Mouse (Mus musculus): ENCODE results near the gene Mapk8ip3. TPM values are rescaled to one million over a fixed set of nuclear protein-coding genes. Genes with fewer than 3 reads are reported as not detected.

Mapk8ip3 gene
- total and polyA plus RNA-seq, 2 experiments from 2014 or later = 62.0 to 177 TPM

GRCm38 (mm10) chr17:24893276-24893675 is 43.5 kb downstream of the Mapk8ip3 start:
- no peak for DNase-seq (ENCODE audit: low spot score)
- peaks cover 27% of the 10 kb centered on the region for H3K36me3 ChIP-seq (ENCODE audit: insufficient read depth, low read length)
- H3K4me3 ChIP-seq (ENCODE audit: low read length) = no peak overlapping the region
- H3K9me3 ChIP-seq (ENCODE audit: low read length) = no peaks in the 10 kb centered on the region
- H3K4me2 ChIP-seq (ENCODE audit: low read depth, low read length) = no peak overlapping the region
- no peak overlapping the region for H3K27ac ChIP-seq
- peaks cover 19% of the 10 kb centered on the region for H3K4me1 ChIP-seq (ENCODE audit: insufficient read depth, low read length)
- H3K9ac ChIP-seq (replicated peaks; ENCODE audit: low read length) = no peak overlapping the region
- TF ChIP-seq CTCF (IDR thresholded peaks at IDR 0.05; ENCODE audit: low read depth) = no peak
- H3K27me3 ChIP-seq (ENCODE audit: insufficient read depth, low read length) = no peaks in the 10 kb centered on the region
- WGBS = 98% methylated on average over 2 of the region's 2 CpGs
- ATAC-seq = no peak

- Histone ChIP-seq H3K36me3 (ENCODE audit: insufficient read depth, low read length) (peaks cover 23% of the 10 kb centered on the region), H3K4me1 (ENCODE audit: insufficient read depth, low read length) (peaks cover 22% of the 10 kb centered on the region), H3K9me3 (ENCODE audit: low read length) (no peaks in the 10 kb centered on the region), H3K27ac (no peak overlapping the region), H3K4me2 (ENCODE audit: low read depth, low read length) (no peak overlapping the region), H3K4me3 (ENCODE audit: low read length) (no peak overlapping the region), H3K27me3 (ENCODE audit: insufficient read depth, low read length) (no peaks in the 10 kb centered on the region), H3K9ac (replicated peaks; ENCODE audit: low read length) (no peak overlapping the region)
- DNase-seq (ENCODE audit: low spot score) (no peak), ATAC-seq (no peak)
- 73% methylated on average over 12 of the region's 12 CpGs for WGBS
- TF ChIP-seq CTCF (IDR thresholded peaks at IDR 0.05; ENCODE audit: low read depth) = no peak
These were observed 44.0 kb downstream of the Mapk8ip3 start for GRCm38 (mm10) chr17:24892785-24893184.

- ATAC-seq (no peak), DNase-seq (ENCODE audit: low spot score) (no peak)
- WGBS = 79% methylated on average over 13 of the region's 13 CpGs
- no peaks in the 10 kb centered on the region for H3K9me3 ChIP-seq (ENCODE audit: low read length)
- no peak overlapping the region for H3K4me2 ChIP-seq (ENCODE audit: low read depth, low read length)
- no peaks in the 10 kb centered on the region for H3K27me3 ChIP-seq (ENCODE audit: insufficient read depth, low read length)
- no peak for TF ChIP-seq CTCF (IDR thresholded peaks at IDR 0.05; ENCODE audit: low read depth)
- no peak overlapping the region for H3K27ac ChIP-seq
- no peak overlapping the region for H3K4me3 ChIP-seq (ENCODE audit: low read length)
- peaks cover 23% of the 10 kb centered on the region for H3K36me3 ChIP-seq (ENCODE audit: insufficient read depth, low read length)
- H3K4me1 ChIP-seq (ENCODE audit: insufficient read depth, low read length) = peaks cover 20% of the 10 kb centered on the region
- no peak overlapping the region for H3K9ac ChIP-seq (replicated peaks; ENCODE audit: low read length)
These were observed 45.5 kb downstream of the Mapk8ip3 start for GRCm38 (mm10) chr17:24891321-24891720.

GRCm38 (mm10) chr17:24890151-24891092 is 46.4 kb downstream of the Mapk8ip3 start:
- H3K27ac ChIP-seq = no peak overlapping the region
- no peak for ATAC-seq
- H3K4me2 ChIP-seq (ENCODE audit: low read depth, low read length) = no peak overlapping the region
- 85% methylated on average over 19 of the region's 19 CpGs for WGBS
- H3K4me3 ChIP-seq (ENCODE audit: low read length) = no peak overlapping the region
- H3K4me1 ChIP-seq (ENCODE audit: insufficient read depth, low read length) = peaks cover 23% of the 10 kb centered on the region
- H3K36me3 ChIP-seq (ENCODE audit: insufficient read depth, low read length) = peaks cover 23% of the 10 kb centered on the region
- DNase-seq (ENCODE audit: low spot score) = no peak
- no peaks in the 10 kb centered on the region for H3K27me3 ChIP-seq (ENCODE audit: insufficient read depth, low read length)
- H3K9me3 ChIP-seq (ENCODE audit: low read length) = no peaks in the 10 kb centered on the region
- no peak overlapping the region for H3K9ac ChIP-seq (replicated peaks; ENCODE audit: low read length)
- no peak for TF ChIP-seq CTCF (IDR thresholded peaks at IDR 0.05; ENCODE audit: low read depth)

GRCm38 (mm10) chr17:24888862-24889261 is 47.9 kb downstream of the Mapk8ip3 start:
- no peak for ATAC-seq
- WGBS = 86% methylated on average over 3 of the region's 3 CpGs
- no peak for TF ChIP-seq CTCF (IDR thresholded peaks at IDR 0.05; ENCODE audit: low read depth)
- H3K9me3 ChIP-seq (ENCODE audit: low read length) = no peaks in the 10 kb centered on the region
- no peak overlapping the region for H3K4me3 ChIP-seq (ENCODE audit: low read length)
- no peak overlapping the region for H3K27ac ChIP-seq
- peaks cover 19% of the 10 kb centered on the region for H3K4me1 ChIP-seq (ENCODE audit: insufficient read depth, low read length)
- no peaks in the 10 kb centered on the region for H3K27me3 ChIP-seq (ENCODE audit: insufficient read depth, low read length)
- no peak for DNase-seq (ENCODE audit: low spot score)
- H3K36me3 ChIP-seq (ENCODE audit: insufficient read depth, low read length) = peaks cover 23% of the 10 kb centered on the region
- H3K4me2 ChIP-seq (ENCODE audit: low read depth, low read length) = no peak overlapping the region
- no peak overlapping the region for H3K9ac ChIP-seq (replicated peaks; ENCODE audit: low read length)

- Histone ChIP-seq H3K27me3 (ENCODE audit: insufficient read depth, low read length) (no peaks in the 10 kb centered on the region), H3K36me3 (ENCODE audit: insufficient read depth, low read length) (peaks cover 21% of the 10 kb centered on the region), H3K9me3 (ENCODE audit: low read length) (no peaks in the 10 kb centered on the region), H3K27ac (peak overlapping the region; percentile 88), H3K4me3 (ENCODE audit: low read length) (peak overlapping the region; percentile 84), H3K9ac (replicated peaks; ENCODE audit: low read length) (peak overlapping the region; percentile 87), H3K4me1 (ENCODE audit: insufficient read depth, low read length) (peaks cover 16% of the 10 kb centered on the region), H3K4me2 (ENCODE audit: low read depth, low read length) (peak overlapping the region; percentile 65)
- WGBS = 63% methylated on average over 18 of the region's 18 CpGs
- no peak for ATAC-seq
- DNase-seq (ENCODE audit: low spot score) = no peak
- TF ChIP-seq CTCF (IDR thresholded peaks at IDR 0.05; ENCODE audit: low read depth) = no peak
These were observed 49.3 kb downstream of the Mapk8ip3 start for GRCm38 (mm10) chr17:24887291-24888080.

Measured in hindbrain, postnatal 0 days (tissue).